Mouse (Mus musculus) forebrain, embryonic 16.5 days (tissue): ENCODE results near the gene Kcnq5. TPM values are rescaled to one million over a fixed set of nuclear protein-coding genes. Genes with fewer than 3 reads are reported as not detected.

Experiments
- ATAC-seq: fragments of 200-750 bp; cut with Nextera tagmentation; 2 replicates; pipeline ENCODE4 v1.8.0; 2017; ENCODE audit warnings: mild to moderate bottlenecking, moderate library complexity
- H3K27ac ChIP-seq: fragments of 300-500 bp; sonication (generic); 2 replicates; pipeline ENCODE4 v1.5.1; 2014; ENCODE audit warnings: low read length, control low read depth
- H3K27me3 ChIP-seq: fragments of 300-500 bp; sonication (generic); replicated peaks from 2 replicates; pipeline ENCODE4 v1.6.1; 2014; ENCODE audit warnings: low read length; ENCODE audit not compliant: control insufficient read depth, insufficient read depth
- H3K36me3 ChIP-seq: fragments of 300-500 bp; sonication (generic); 2 replicates; pipeline ENCODE4 v1.6.1; 2014; ENCODE audit not compliant: control insufficient read depth, insufficient read depth
- H3K4me1 ChIP-seq: fragments of 300-500 bp; sonication (generic); replicated peaks from 2 replicates; pipeline ENCODE4 v1.6.1; 2014; ENCODE audit warnings: low read length; ENCODE audit not compliant: control insufficient read depth, insufficient read depth
- H3K4me2 ChIP-seq: fragments of 300-500 bp; sonication (generic); 2 replicates; pipeline ENCODE4 v1.6.1; 2014; ENCODE audit warnings: mild to moderate bottlenecking, low read length, control low read depth
- H3K4me3 ChIP-seq: fragments of 300-500 bp; sonication (generic); replicated peaks from 2 replicates; pipeline ENCODE4 v1.5.1; 2014; ENCODE audit warnings: mild to moderate bottlenecking, low read length, control low read depth
- H3K9ac ChIP-seq: fragments of 300-500 bp; sonication (generic); replicated peaks from 2 replicates; pipeline ENCODE4 v1.6.1; 2014; ENCODE audit warnings: low read depth, low read length, control low read depth
- H3K9me3 ChIP-seq: fragments of 300-500 bp; sonication (generic); 2 replicates; pipeline ENCODE4 v1.6.1; 2016; ENCODE audit warnings: low read length; ENCODE audit not compliant: control insufficient read depth
- WGBS: fragments of 180-500 bp; shearing (Covaris S2); extraction: QIAGEN DNeasy Blood & Tissue Kit; methylation state at CpG from one replicate; pipeline ENCODE4 v1.1.7; 2014; 5-methylcytosine and 5-hydroxymethylcytosine counted together
- polyA plus RNA-seq: library from polyadenylated mRNA; unstranded; fragments of >200 nt; fragmentation: Nextera tagmentation; extraction: Ambion mirVana; gene quantifications from 2 replicates; pipeline ENCODE4 v1.2.1, GENCODE M21; 2015

Kcnq5 gene
- polyA plus RNA-seq, 1 experiment from 2014 or later = 3.8 TPM

- WGBS = 55% methylated on average over 6 of the region's 6 CpGs
- H3K4me1 ChIP-seq = no peaks in the 10 kb centered on the region
- no peak for ATAC-seq
Measured at GRCm38 (mm10) chr1:21554630-21555029, 407.1 kb downstream of the Kcnq5 start.

GRCm38 (mm10) chr1:21552715-21553114 lies 409.0 kb downstream of the Kcnq5 start:
- Histone ChIP-seq H3K4me2 (no peak overlapping the region), H3K9ac (no peak overlapping the region), H3K27ac (no peak overlapping the region), H3K36me3 (no peaks in the 10 kb centered on the region), H3K4me1 (no peaks in the 10 kb centered on the region), H3K27me3 (no peaks in the 10 kb centered on the region), H3K9me3 (no peaks in the 10 kb centered on the region), H3K4me3 (no peak overlapping the region)
- no peak for ATAC-seq
- WGBS = 92% methylated on average over 2 of the region's 2 CpGs

More at GRCm38 (mm10) chr1:21554630-21555029, 407.1 kb downstream of the Kcnq5 start:
- Histone ChIP-seq H3K4me3 (no peak overlapping the region), H3K36me3 (no peaks in the 10 kb centered on the region), H3K27ac (no peak overlapping the region), H3K9me3 (no peaks in the 10 kb centered on the region), H3K4me2 (no peak overlapping the region), H3K27me3 (no peaks in the 10 kb centered on the region), H3K9ac (no peak overlapping the region)

- Histone ChIP-seq H3K9me3 (no peaks in the 10 kb centered on the region), H3K4me3 (no peak overlapping the region), H3K4me1 (no peaks in the 10 kb centered on the region), H3K4me2 (no peak overlapping the region), H3K27me3 (no peaks in the 10 kb centered on the region), H3K27ac (no peak overlapping the region), H3K36me3 (no peaks in the 10 kb centered on the region), H3K9ac (no peak overlapping the region)
- ATAC-seq = no peak
Measured at GRCm38 (mm10) chr1:21543909-21544308, 417.8 kb downstream of the Kcnq5 start.

- no peak for ATAC-seq
- Histone ChIP-seq H3K9ac (no peak overlapping the region), H3K4me1 (no peaks in the 10 kb centered on the region), H3K27me3 (no peaks in the 10 kb centered on the region), H3K9me3 (no peaks in the 10 kb centered on the region), H3K27ac (no peak overlapping the region), H3K4me2 (no peak overlapping the region), H3K36me3 (no peaks in the 10 kb centered on the region), H3K4me3 (no peak overlapping the region)
- WGBS = 82% methylated on average over 2 of the region's 2 CpGs
Measured at GRCm38 (mm10) chr1:21539486-21539885, 422.3 kb downstream of the Kcnq5 start.

GRCm38 (mm10) chr1:21530823-21531222 lies 430.9 kb downstream of the Kcnq5 start:
- ATAC-seq = no peak
- H3K4me1 ChIP-seq = peaks cover 3% of the 10 kb centered on the region; the same call in 1 of the 2 replicates
- no peaks in the 10 kb centered on the region for H3K27me3 ChIP-seq
- 59% methylated on average over 1 of the region's 1 CpGs for whole genome bisulfite sequencing
- H3K9ac ChIP-seq = no peak overlapping the region
- no peak overlapping the region for H3K27ac ChIP-seq
- no peaks in the 10 kb centered on the region for H3K9me3 ChIP-seq
- no peak overlapping the region for H3K4me3 ChIP-seq
- H3K4me2 ChIP-seq = no peak overlapping the region
- H3K36me3 ChIP-seq = no peaks in the 10 kb centered on the region

- H3K4me1 ChIP-seq = no peaks in the 10 kb centered on the region
Measured at GRCm38 (mm10) chr1:21521995-21522394, 439.7 kb downstream of the Kcnq5 start.

GRCm38 (mm10) chr1:21521475-21521874 lies 440.3 kb downstream of the Kcnq5 start:
- Histone ChIP-seq H3K36me3 (no peaks in the 10 kb centered on the region), H3K27ac (no peak overlapping the region), H3K4me3 (no peak overlapping the region), H3K4me2 (no peak overlapping the region), H3K4me1 (no peaks in the 10 kb centered on the region), H3K9ac (no peak overlapping the region), H3K27me3 (no peaks in the 10 kb centered on the region), H3K9me3 (no peaks in the 10 kb centered on the region)
- no peak for ATAC-seq
- 93% methylated on average over 8 of the region's 8 CpGs for WGBS

More at GRCm38 (mm10) chr1:21521995-21522394, 439.7 kb downstream of the Kcnq5 start:
- H3K36me3 ChIP-seq = no peaks in the 10 kb centered on the region
- H3K4me3 ChIP-seq = no peak overlapping the region
- H3K27me3 ChIP-seq = no peaks in the 10 kb centered on the region
- no peak overlapping the region for H3K9ac ChIP-seq
- no peak overlapping the region for H3K27ac ChIP-seq
- H3K9me3 ChIP-seq = no peaks in the 10 kb centered on the region
- 79% methylated on average over 10 of the region's 10 CpGs for WGBS
- H3K4me2 ChIP-seq = no peak overlapping the region
- no peak for ATAC-seq

GRCm38 (mm10) chr1:21520116-21520645 lies 441.6 kb downstream of the Kcnq5 start:
- Histone ChIP-seq H3K4me3 (no peak overlapping the region), H3K9ac (no peak overlapping the region), H3K36me3 (no peaks in the 10 kb centered on the region), H3K27ac (no peak overlapping the region), H3K9me3 (no peaks in the 10 kb centered on the region), H3K4me2 (no peak overlapping the region), H3K27me3 (no peaks in the 10 kb centered on the region), H3K4me1 (no peaks in the 10 kb centered on the region)
- WGBS = 89% methylated on average over 10 of the region's 10 CpGs
- ATAC-seq = no peak

- Histone ChIP-seq H3K27ac (no peak overlapping the region), H3K4me1 (no peaks in the 10 kb centered on the region), H3K27me3 (no peaks in the 10 kb centered on the region), H3K9me3 (no peaks in the 10 kb centered on the region), H3K4me3 (no peak overlapping the region), H3K36me3 (no peaks in the 10 kb centered on the region), H3K9ac (no peak overlapping the region), H3K4me2 (no peak overlapping the region)
- WGBS = 81% methylated on average over 7 of the region's 7 CpGs
- no peak for ATAC-seq
Measured at GRCm38 (mm10) chr1:21506665-21507064, 455.1 kb downstream of the Kcnq5 start.
